Mouse (Mus musculus): ENCODE results near the gene Vwa5b2.

The Vwa5b2 gene

GRCm38 (mm10) chr16:20589366-20589938 is at the start of gene Vwa5b2:
TSS of gene Vwa5b2 (plus strand) at chr16:20589471.
- DNase-seq, result peak in 1 of 2 experiments; percentile 48

GRCm38 (mm10) chr16:20539649-20540048 is 49.6 kb upstream of the Vwa5b2 start:
- DNase-seq, result no peak

GRCm38 (mm10) chr16:20540438-20540837 is 48.8 kb upstream of the Vwa5b2 start:
- DNase-seq, result no peak

- no peak for DNase-seq
Measured at GRCm38 (mm10) chr16:20545696-20546095, 43.6 kb upstream of the Vwa5b2 start.

- DNase-seq, result no peak
Measured at GRCm38 (mm10) chr16:20547423-20547822, 41.8 kb upstream of the Vwa5b2 start.

GRCm38 (mm10) chr16:20548096-20548948 is 40.9 kb upstream of the Vwa5b2 start, which contains the start of gene Abcf3:
TSS of gene Abcf3 (plus strand) at chr16:20548577.
- DNase-seq, result peak; percentile 98

- no peak for DNase-seq
Measured at GRCm38 (mm10) chr16:20549161-20549560, 40.1 kb upstream of the Vwa5b2 start.

GRCm38 (mm10) chr16:20551691-20552090 is 37.6 kb upstream of the Vwa5b2 start:
- no peak for DNase-seq

- no peak for DNase-seq
Measured at GRCm38 (mm10) chr16:20552594-20552993, 36.7 kb upstream of the Vwa5b2 start.

- no peak for DNase-seq
Measured at GRCm38 (mm10) chr16:20555000-20555399, 34.3 kb upstream of the Vwa5b2 start.

GRCm38 (mm10) chr16:20557381-20557780 is 31.9 kb upstream of the Vwa5b2 start:
- no peak for DNase-seq

- no peak for DNase-seq
Measured at GRCm38 (mm10) chr16:20565075-20565474, 24.2 kb upstream of the Vwa5b2 start.

GRCm38 (mm10) chr16:20589939-20590679 is 838 bp downstream of the Vwa5b2 start:
- DNase-seq, result peak; percentile 75 to 76

GRCm38 (mm10) chr16:20590680-20591038 is 1.4 kb downstream of the Vwa5b2 start:
- peak in 1 of 2 experiments; percentile 22 for DNase-seq

- DNase-seq, result peak; percentile 10 to 39
Measured at GRCm38 (mm10) chr16:20591076-20591705, 1.9 kb downstream of the Vwa5b2 start.

- no peak for DNase-seq
Measured at GRCm38 (mm10) chr16:20595060-20595673, 5.9 kb downstream of the Vwa5b2 start.

GRCm38 (mm10) chr16:20595737-20596136 is 6.5 kb downstream of the Vwa5b2 start:
- DNase-seq, result no peak

GRCm38 (mm10) chr16:20596687-20597441 is 7.6 kb downstream of the Vwa5b2 start:
- no peak for DNase-seq

GRCm38 (mm10) chr16:20600511-20600910 is 11.2 kb downstream of the Vwa5b2 start:
- peak in 1 of 2 experiments; percentile 25 for DNase-seq

- peak in 1 of 2 experiments; percentile 13 for DNase-seq
Measured at GRCm38 (mm10) chr16:20604705-20605104, 15.4 kb downstream of the Vwa5b2 start.

GRCm38 (mm10) chr16:20610501-20611356 is 21.5 kb downstream of the Vwa5b2 start:
- peak; percentile 82 to 86 for DNase-seq

All from cerebellum, postnatal 14 days (tissue).